Mouse (Mus musculus) bone marrow, adult 2 months (tissue): ENCODE results near the gene Arfip1.

ENCODE experiments used
- CTCF ChIP-seq: fragments of 200-500 bp; IDR thresholded peaks from 2 replicates; pipeline ENCODE4 v1.5.1; 2011; ENCODE audit warnings: low read length, control low read depth; ENCODE audit not compliant: control insufficient read depth, insufficient read depth
- POLR2A ChIP-seq: fragments of 200-500 bp; IDR thresholded peaks from 2 replicates; pipeline ENCODE4 v1.6.1; 2011; ENCODE audit warnings: low read depth, mild to moderate bottlenecking, control low read depth, low read length, borderline replicate concordance; ENCODE audit not compliant: control insufficient read depth

DNA sequence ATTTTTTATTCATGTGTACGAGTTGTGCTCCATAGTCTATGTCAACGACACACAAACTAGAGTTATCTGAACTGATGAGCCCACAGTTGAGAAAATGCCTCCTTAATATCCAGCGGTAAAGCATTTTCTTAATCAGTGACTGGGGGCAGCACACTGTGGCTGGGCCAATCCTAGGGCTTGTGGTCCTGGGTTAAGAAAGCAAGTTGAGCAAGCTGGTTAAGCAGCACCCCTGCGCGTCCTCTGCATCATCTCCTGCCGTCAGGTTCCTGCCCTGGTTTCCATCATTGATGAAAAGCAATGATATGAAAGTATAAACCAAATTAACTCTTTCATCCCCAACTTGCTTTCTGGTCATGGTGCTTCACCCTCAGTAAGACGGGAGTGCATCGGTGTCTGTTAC, 89.8 kb downstream of the Arfip1 start:
- TF ChIP-seq POLR2A = no peak
- TF ChIP-seq CTCF = no peak
